Mouse (Mus musculus) left cerebral cortex, adult 18-20 months (tissue): ENCODE data around the gene Kap. TPM values are rescaled to one million over a fixed set of nuclear protein-coding genes. Genes with fewer than 3 reads are reported as not detected.
"Not testable (repeated sequence)": the region's sequence is repeated elsewhere in the genome, so short reads cannot be mapped to it uniquely, and the experiment has no call there.

Experiments
- DNase-seq, 2 experiments: peaks; one replicate each; pipeline ENCODE4 v3.0.0; 2021 to 2022; ENCODE audit warnings: low spot score in 2 of 2, mixed read lengths in 1 of 2
- long read RNA-seq, 2 experiments: library from polyadenylated mRNA; stranded (forward); transcript quantifications; one replicate each; pipeline ENCODE4 v2.0.0; 2021
- total RNA-seq, 2 experiments: library from RNA; stranded (reverse); gene quantifications; 2 replicates each; pipeline ENCODE4 v1.2.3; 2021

Gene Kap
- not detected for total RNA-seq
- long read RNA-seq, experiment 1, result 0 reads
- long read RNA-seq, experiment 2, result 0 reads

- DNase-seq, result no peak
Observed at GRCm38 (mm10) chr6:133853526-133853925, at the start of gene Kap. Gene Kap (minus strand): TSS chr6:133853762.

GRCm38 (mm10) chr6:133885871-133886415 lies 32.4 kb upstream of the Kap start:
- DNase-seq, result no peak

GRCm38 (mm10) chr6:133883446-133883985 lies 30.0 kb upstream of the Kap start:
- DNase-seq, result no peak

- DNase-seq, result peak; percentile 24 to 56
Observed at GRCm38 (mm10) chr6:133875906-133876462, 22.4 kb upstream of the Kap start.

- DNase-seq, result no peak
Observed at GRCm38 (mm10) chr6:133872667-133873066, 19.1 kb upstream of the Kap start.

- no peak for DNase-seq
Observed at GRCm38 (mm10) chr6:133871131-133871530, 17.6 kb upstream of the Kap start.

GRCm38 (mm10) chr6:133868381-133868780 lies 14.8 kb upstream of the Kap start:
- no peak for DNase-seq

GRCm38 (mm10) chr6:133855871-133856270 lies 2.3 kb upstream of the Kap start:
- DNase-seq, result no peak

- DNase-seq, result no peak
Observed at GRCm38 (mm10) chr6:133849359-133849758, 4.2 kb downstream of the Kap start.

- not testable (repeated sequence) for DNase-seq
Observed at GRCm38 (mm10) chr6:133848861-133849260, 4.7 kb downstream of the Kap start.

GRCm38 (mm10) chr6:133838296-133838995 lies 15.1 kb downstream of the Kap start:
- not testable (repeated sequence) for DNase-seq

- DNase-seq, result peak; percentile 38 to 43
Observed at GRCm38 (mm10) chr6:133812342-133812741, 41.2 kb downstream of the Kap start.

Other genes starting within 250 kb of the Kap start
- 10 to 100 TPM; 15.3 to 18.6 TPM for gene Etv6, start 181.9 kb upstream of the Kap start, total RNA-seq